Mouse (Mus musculus) limb, embryonic 10.5 days (tissue): ENCODE measurements around the gene Extl1. TPM values are rescaled to one million over a fixed set of nuclear protein-coding genes. Genes with fewer than 3 reads are reported as not detected.

Source experiments
- DNase-seq: peaks from one replicate; pipeline ENCODE4 v3.0.0-alpha.2; 2017; ENCODE audit warnings: low spot score
- H3K27ac ChIP-seq: fragments of 300-500 bp; sonication (generic); 2 replicates; pipeline ENCODE4 v1.5.1; 2016; ENCODE audit warnings: mild to moderate bottlenecking
- H3K27me3 ChIP-seq: fragments of 300-500 bp; sonication (generic); 2 replicates; pipeline ENCODE4 v1.6.1; 2016; ENCODE audit warnings: low read depth, mild to moderate bottlenecking; ENCODE audit not compliant: poor library complexity, severe bottlenecking
- H3K36me3 ChIP-seq: fragments of 300-500 bp; sonication (generic); 2 replicates; pipeline ENCODE4 v1.6.1; 2016; ENCODE audit warnings: mild to moderate bottlenecking, moderate library complexity
- H3K4me1 ChIP-seq: fragments of 300-500 bp; sonication (generic); 2 replicates; pipeline ENCODE4 v1.6.1; 2016
- H3K4me3 ChIP-seq: fragments of 300-500 bp; sonication (generic); 2 replicates; pipeline ENCODE4 v1.5.1; 2016; ENCODE audit warnings: mild to moderate bottlenecking, moderate library complexity
- H3K9me3 ChIP-seq: fragments of 300-500 bp; sonication (generic); replicated peaks from 2 replicates; pipeline ENCODE4 v1.6.1; 2016; ENCODE audit warnings: mild to moderate bottlenecking
- WGBS: fragments of 180-500 bp; shearing (Covaris S2); methylation state at CpG from one replicate; pipeline ENCODE4 v1.1.7; 2016; 5-methylcytosine and 5-hydroxymethylcytosine counted together
- polyA plus RNA-seq: library from polyadenylated mRNA; unstranded; fragments of >200 nt; fragmentation: Nextera tagmentation; extraction: Ambion mirVana; gene quantifications from 2 replicates; pipeline ENCODE4 v1.2.1, GENCODE M21; 2016

The Extl1 gene
- polyA plus RNA-seq, 1 experiment from 2014 or later, result 0.75 TPM

GRCm38 (mm10) chr4:134356591-134357460, 26.8 kb downstream of the Extl1 start:
- Histone ChIP-seq H3K9me3 (no peaks in the 10 kb centered on the region), H3K27me3 (peaks cover 34% of the 10 kb centered on the region), H3K4me3 (no peak overlapping the region), H3K36me3 (no peaks in the 10 kb centered on the region), H3K4me1 (peaks cover 37% of the 10 kb centered on the region), H3K27ac (no peak overlapping the region)
- 21% methylated on average over 22 of the region's 22 CpGs for WGBS
- peak; percentile 77 for DNase-seq

DNA sequence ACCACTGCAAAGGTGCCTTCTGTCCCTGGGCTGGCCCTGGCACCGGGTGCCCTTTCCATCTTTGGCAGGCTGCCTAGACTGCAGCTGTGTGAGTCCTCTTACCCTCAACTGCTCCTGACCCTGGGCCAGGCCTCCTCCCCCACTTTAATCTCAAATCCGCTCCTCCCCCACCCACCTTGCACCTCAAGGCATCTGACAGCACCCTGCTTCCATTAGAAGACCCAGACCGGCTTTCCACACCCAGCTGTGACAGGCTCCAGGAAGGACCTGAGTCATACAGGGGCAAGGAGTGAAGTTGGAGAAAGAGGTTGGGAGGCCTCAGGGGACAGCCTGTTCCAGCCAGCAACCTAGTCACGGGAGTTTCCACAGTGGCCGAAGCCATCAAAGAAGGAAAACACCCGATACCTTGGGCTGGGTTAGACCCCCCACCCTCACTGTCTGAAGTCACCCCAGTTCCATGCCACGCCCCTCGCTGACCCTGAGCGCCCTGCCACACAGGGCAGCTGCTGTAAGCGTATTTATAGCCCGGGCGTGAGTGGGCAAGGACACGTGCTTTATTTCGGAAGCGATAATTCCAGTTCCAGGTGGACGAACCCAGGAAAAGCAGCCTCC, 27.7 kb downstream of the Extl1 start:
- H3K27ac ChIP-seq, result no peak overlapping the region
- WGBS, result 47% methylated on average over 16 of the region's 16 CpGs
- peaks cover 34% of the 10 kb centered on the region for H3K27me3 ChIP-seq
- H3K9me3 ChIP-seq, result no peaks in the 10 kb centered on the region
- peaks cover 35% of the 10 kb centered on the region for H3K4me1 ChIP-seq
- no peak for DNase-seq
- H3K4me3 ChIP-seq, result no peak overlapping the region
- H3K36me3 ChIP-seq, result no peaks in the 10 kb centered on the region

DNA sequence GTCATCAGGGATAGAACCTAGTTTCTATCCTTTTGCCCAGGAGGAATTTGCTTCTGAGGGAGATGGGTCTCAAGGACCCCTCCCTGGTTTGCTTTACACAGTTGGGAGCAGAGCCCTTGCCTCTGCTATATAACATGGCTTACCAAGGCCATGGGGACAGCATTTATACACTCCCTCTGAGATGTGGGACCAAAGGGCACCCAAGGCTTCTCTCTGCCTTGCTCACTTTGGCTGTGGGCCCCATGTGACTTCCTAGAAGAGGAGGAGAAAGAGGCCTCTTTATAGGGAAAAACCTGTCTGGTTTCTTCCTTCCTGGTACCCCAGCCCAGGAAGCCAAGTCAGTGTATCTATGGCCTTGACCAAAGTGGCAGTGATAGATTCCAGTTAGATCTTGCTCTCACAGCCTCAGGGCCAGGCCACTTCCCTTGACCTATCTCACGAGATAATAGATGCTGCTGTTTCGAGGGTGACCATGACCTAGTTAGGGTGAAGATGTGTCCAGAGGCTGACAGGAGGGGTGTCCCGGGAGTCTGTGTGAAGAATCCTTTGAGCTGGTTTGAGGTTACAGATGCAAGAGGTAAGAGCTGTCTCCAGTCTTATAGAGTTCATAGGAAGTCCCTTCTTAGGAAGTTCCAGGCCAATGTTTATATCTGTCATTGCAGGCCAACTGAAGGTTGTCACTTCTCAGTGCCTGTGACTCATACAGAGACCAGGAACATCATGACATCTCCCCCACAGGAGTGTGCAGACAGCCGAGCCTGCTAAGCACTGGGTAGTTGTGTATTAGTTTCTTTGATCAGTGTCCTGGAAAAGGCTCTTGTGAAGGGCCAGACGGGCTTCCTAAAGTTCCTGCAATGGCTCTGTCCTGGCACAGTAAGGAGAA, 29.9 kb downstream of the Extl1 start:
- Histone ChIP-seq H3K36me3 (no peaks in the 10 kb centered on the region), H3K27ac (no peak overlapping the region), H3K4me3 (no peak overlapping the region), H3K4me1 (peaks cover 31% of the 10 kb centered on the region), H3K27me3 (peaks cover 24% of the 10 kb centered on the region), H3K9me3 (no peaks in the 10 kb centered on the region)
- WGBS, result 74% methylated on average over 5 of the region's 5 CpGs
- DNase-seq, result no peak

DNA sequence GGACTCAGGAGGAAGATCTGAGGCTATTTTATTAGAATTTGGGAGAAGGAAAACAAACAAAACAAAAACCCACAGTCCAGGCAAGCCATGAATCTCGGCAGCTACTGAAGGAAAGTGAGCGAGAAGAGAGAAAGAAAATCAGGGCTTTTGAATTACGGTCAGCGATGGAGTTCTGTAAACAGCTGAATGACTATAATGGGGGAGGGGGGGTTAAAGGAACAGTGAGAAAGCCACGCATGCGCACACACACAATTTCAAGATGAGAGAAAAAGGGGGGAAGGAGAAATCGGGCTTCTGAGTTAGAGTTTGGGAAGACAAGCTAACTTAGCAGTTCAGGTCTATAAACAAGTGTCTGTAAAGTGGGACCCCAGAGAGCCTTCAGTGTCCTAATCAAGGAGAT, 30.7 kb downstream of the Extl1 start:
- Histone ChIP-seq H3K9me3 (no peaks in the 10 kb centered on the region), H3K27me3 (peaks cover 21% of the 10 kb centered on the region), H3K36me3 (no peaks in the 10 kb centered on the region), H3K4me1 (peaks cover 31% of the 10 kb centered on the region), H3K27ac (no peak overlapping the region), H3K4me3 (no peak overlapping the region)
- no peak for DNase-seq
- WGBS, result 75% methylated on average over 7 of the region's 7 CpGs

DNA sequence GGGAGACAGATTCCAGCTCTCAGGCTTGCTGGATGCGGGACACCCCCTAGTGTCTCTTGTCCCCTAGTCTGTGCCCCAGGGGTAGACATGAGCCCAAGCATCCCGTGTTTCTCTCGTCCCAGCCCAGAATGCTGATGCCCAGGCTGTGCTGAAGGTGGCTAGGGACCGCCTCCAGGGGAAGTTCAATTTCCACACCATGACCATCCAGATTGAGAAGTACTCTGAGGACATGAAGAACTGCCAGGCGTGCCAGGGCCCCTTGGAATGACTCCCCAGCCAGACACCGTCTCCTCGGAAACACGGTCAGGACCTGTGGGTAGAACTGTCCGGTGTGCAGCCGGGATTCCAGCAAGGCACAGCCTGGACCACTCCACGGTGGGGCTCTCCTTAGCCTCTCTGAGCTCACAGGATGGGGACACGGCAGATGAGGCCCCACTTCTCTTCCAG, 31.4 kb downstream of the Extl1 start:
- no peaks in the 10 kb centered on the region for H3K36me3 ChIP-seq
- H3K27ac ChIP-seq, result no peak overlapping the region
- no peak for DNase-seq
- no peaks in the 10 kb centered on the region for H3K9me3 ChIP-seq
- peaks cover 30% of the 10 kb centered on the region for H3K4me1 ChIP-seq
- peaks cover 21% of the 10 kb centered on the region for H3K27me3 ChIP-seq
- no peak overlapping the region for H3K4me3 ChIP-seq
- WGBS, result 80% methylated on average over 12 of the region's 12 CpGs

- Histone ChIP-seq H3K27me3 (peaks cover 24% of the 10 kb centered on the region), H3K4me1 (peaks cover 24% of the 10 kb centered on the region), H3K27ac (peak overlapping the region; percentile 66; the same call in 1 of the 2 replicates), H3K9me3 (no peaks in the 10 kb centered on the region), H3K4me3 (no peak overlapping the region), H3K36me3 (no peaks in the 10 kb centered on the region)
- WGBS, result 53% methylated on average over 18 of the region's 18 CpGs
- no peak for DNase-seq
These were observed 32.1 kb downstream of the Extl1 start for GRCm38 (mm10) chr4:134351329-134352260.

GRCm38 (mm10) chr4:134350641-134351040, 33.0 kb downstream of the Extl1 start:
- 88% methylated on average over 6 of the region's 6 CpGs for WGBS
- H3K27ac ChIP-seq, result no peak overlapping the region
- no peak for DNase-seq
- H3K9me3 ChIP-seq, result no peaks in the 10 kb centered on the region
- peaks cover 30% of the 10 kb centered on the region for H3K27me3 ChIP-seq
- H3K4me3 ChIP-seq, result no peak overlapping the region
- H3K4me1 ChIP-seq, result peaks cover 15% of the 10 kb centered on the region
- no peaks in the 10 kb centered on the region for H3K36me3 ChIP-seq

DNA sequence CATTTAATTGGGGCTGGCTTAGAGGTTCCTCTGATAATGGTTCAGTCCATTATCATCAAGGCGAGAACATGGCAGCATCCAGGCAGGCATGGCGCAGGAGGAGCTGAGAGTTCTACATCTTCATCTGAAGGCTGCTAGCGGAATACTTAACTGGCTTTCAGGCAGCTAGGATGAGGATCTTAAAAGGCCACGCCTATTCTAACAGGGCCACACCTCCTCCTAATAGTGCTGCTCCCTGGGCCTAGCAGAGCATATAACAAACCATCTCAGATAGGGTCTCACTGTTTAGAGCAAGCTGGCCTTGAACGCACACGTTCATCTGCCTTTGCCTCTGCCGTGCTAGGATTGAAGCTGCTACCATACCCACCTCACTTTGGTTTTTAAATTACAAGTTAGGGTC, 33.8 kb downstream of the Extl1 start:
- peaks cover 13% of the 10 kb centered on the region for H3K4me1 ChIP-seq
- WGBS, result 87% methylated on average over 7 of the region's 7 CpGs
- H3K36me3 ChIP-seq, result no peaks in the 10 kb centered on the region
- H3K27ac ChIP-seq, result no peak overlapping the region
- no peaks in the 10 kb centered on the region for H3K9me3 ChIP-seq
- DNase-seq, result no peak
- no peak overlapping the region for H3K4me3 ChIP-seq
- peaks cover 36% of the 10 kb centered on the region for H3K27me3 ChIP-seq

DNA sequence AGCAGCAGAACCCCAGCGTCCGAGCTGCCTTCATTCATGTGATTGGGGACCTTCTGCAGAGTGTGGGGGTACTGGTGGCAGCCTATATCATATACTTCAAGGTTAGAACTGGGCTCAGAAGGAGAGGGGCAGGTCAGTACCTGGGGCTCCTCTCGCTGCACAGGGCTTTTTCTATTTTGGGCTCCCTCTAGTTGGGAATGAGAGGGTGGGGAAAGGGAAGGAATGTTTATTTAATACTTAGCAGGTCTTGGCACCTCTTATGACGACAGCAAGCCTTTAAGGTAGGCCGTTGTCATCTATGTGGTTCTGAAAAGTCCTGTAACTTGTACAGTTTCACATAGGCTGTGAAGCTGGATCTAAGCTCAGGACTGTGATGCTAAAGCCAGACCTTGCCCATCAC, 35.1 kb downstream of the Extl1 start:
- Histone ChIP-seq H3K27me3 (peaks cover 49% of the 10 kb centered on the region), H3K4me3 (no peak overlapping the region), H3K27ac (no peak overlapping the region), H3K36me3 (no peaks in the 10 kb centered on the region), H3K9me3 (no peaks in the 10 kb centered on the region), H3K4me1 (peaks cover 17% of the 10 kb centered on the region)
- DNase-seq, result no peak
- 86% methylated on average over 5 of the region's 5 CpGs for WGBS

- Histone ChIP-seq H3K27ac (no peak overlapping the region), H3K4me1 (peaks cover 22% of the 10 kb centered on the region), H3K27me3 (peaks cover 54% of the 10 kb centered on the region), H3K9me3 (no peaks in the 10 kb centered on the region), H3K4me3 (no peak overlapping the region), H3K36me3 (no peaks in the 10 kb centered on the region)
- DNase-seq, result no peak
- 85% methylated on average over 11 of the region's 11 CpGs for WGBS
These were observed 35.6 kb downstream of the Extl1 start for GRCm38 (mm10) chr4:134348078-134348477.

DNA sequence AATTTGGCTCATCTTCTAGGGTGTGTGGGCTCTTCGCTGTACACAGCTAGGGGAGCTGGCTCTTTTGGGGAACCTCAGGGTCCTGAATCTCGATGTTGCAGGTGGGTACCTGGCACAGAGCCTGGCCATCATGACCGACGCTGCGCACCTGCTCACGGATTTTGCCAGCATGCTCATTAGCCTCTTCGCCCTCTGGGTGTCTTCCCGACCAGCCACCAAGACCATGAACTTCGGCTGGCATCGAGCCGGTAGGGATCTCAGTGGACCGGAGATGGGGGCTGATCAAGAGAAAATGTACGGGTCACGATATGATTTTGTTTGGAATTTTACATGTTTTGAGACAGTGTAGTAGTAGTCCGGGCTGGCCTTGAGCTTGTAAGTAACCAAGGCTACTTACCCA, 37.8 kb downstream of the Extl1 start:
- 92% methylated on average over 15 of the region's 15 CpGs for WGBS
- Histone ChIP-seq H3K9me3 (no peaks in the 10 kb centered on the region), H3K27me3 (peaks cover 76% of the 10 kb centered on the region), H3K4me3 (no peak overlapping the region), H3K36me3 (no peaks in the 10 kb centered on the region), H3K27ac (no peak overlapping the region), H3K4me1 (peaks cover 12% of the 10 kb centered on the region)
- no peak for DNase-seq

GRCm38 (mm10) chr4:134344620-134345019, 39.0 kb downstream of the Extl1 start:
- peaks cover 83% of the 10 kb centered on the region for H3K27me3 ChIP-seq
- DNase-seq, result no peak
- no peaks in the 10 kb centered on the region for H3K36me3 ChIP-seq
- peaks cover 12% of the 10 kb centered on the region for H3K4me1 ChIP-seq
- no peak overlapping the region for H3K4me3 ChIP-seq
- 40% methylated on average over 3 of the region's 3 CpGs for WGBS
- H3K9me3 ChIP-seq, result no peaks in the 10 kb centered on the region
- no peak overlapping the region for H3K27ac ChIP-seq
